Mouse (Mus musculus): ENCODE results near the gene Etl4. TPM values are rescaled to one million over a fixed set of nuclear protein-coding genes. Genes with fewer than 3 reads are reported as not detected.

Gene Etl4
- total RNA-seq, 1 experiment from 2014 or later: not detected

DNA sequence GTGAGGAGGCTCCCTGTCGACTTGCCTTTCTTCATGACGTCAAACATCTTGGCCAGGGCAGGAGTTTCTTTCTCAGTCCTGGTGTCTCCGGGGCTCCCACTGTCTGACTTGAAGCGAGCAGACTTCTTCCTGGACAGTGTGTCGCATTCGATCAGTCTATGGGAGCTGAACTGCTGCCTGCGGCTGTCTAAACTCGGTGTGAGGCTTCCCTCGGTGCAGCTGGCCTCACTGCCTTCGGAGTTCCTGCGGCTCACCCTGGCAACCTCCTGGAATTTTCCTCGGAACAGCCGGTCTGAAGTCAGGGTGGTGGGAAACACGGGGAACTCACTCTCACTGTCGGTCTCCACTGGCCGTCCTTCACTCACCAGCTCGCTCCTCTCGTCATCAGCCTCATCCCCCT is 939.8 kb downstream of the Etl4 start:
- ATAC-seq (replicated peaks; ENCODE audit: insufficient number of reproducible peaks, low FRiP score, low TSS enrichment, poor library complexity, severe bottlenecking): no peak
